Mouse (Mus musculus): ENCODE results near the gene 4930578G10Rik. TPM values are rescaled to one million over a fixed set of nuclear protein-coding genes. Genes with fewer than 3 reads are reported as not detected.

Gene 4930578G10Rik
- polyA plus RNA-seq, 1 experiment, result not detected

- Histone ChIP-seq H3K36me3 (replicated peaks; ENCODE audit: low read length) (no peaks in the 10 kb centered on the region), H3K27me3 (replicated peaks) (peaks cover 8% of the 10 kb centered on the region), H3K4me3 (replicated peaks) (no peak overlapping the region), H3K4me1 (no peaks in the 10 kb centered on the region), H3K9me3 (0 out of 2 replicates have a peak, but pooled peaks cover 4% of the 10 kb centered on the region)
- TF ChIP-seq GATA1 (IDR thresholded peaks at IDR 0.05; ENCODE audit: borderline replicate concordance, low read length) (no peak), FLI1 (IDR thresholded peaks at IDR 0.05; ENCODE audit: low read length) (no peak)
Measured at GRCm38 (mm10) chr4:42895118-42895517, 159.8 kb downstream of the 4930578G10Rik start.

Other genes with a start within 250 kb of the 4930578G10Rik start
- not detected in 2 replicates for gene Fam205a2, start 207.4 kb upstream of the 4930578G10Rik start, polyA plus RNA-seq (2012; ENCODE audit: insufficient read depth, low replicate concordance)
- gene Gm10591, start 123.3 kb upstream of the 4930578G10Rik start, polyA plus RNA-seq (2012; ENCODE audit: insufficient read depth, low replicate concordance), result not detected in 2 replicates
- not detected in 2 replicates for gene Gm2564, start 105.8 kb upstream of the 4930578G10Rik start, polyA plus RNA-seq (2012; ENCODE audit: insufficient read depth, low replicate concordance)
- gene Ccl27b, start 80.3 kb upstream of the 4930578G10Rik start, polyA plus RNA-seq (2012; ENCODE audit: insufficient read depth, low replicate concordance), result not detected in 2 replicates
- gene Il11ra2, start 73.7 kb upstream of the 4930578G10Rik start, polyA plus RNA-seq (2012; ENCODE audit: insufficient read depth, low replicate concordance), result 1.1 TPM in 1 of 2 replicates, not detected in the other
- gene Ccl19, start 21.0 kb downstream of the 4930578G10Rik start, polyA plus RNA-seq (2012; ENCODE audit: insufficient read depth, low replicate concordance), result not detected in 2 replicates
- not detected in 2 replicates for gene Ccl21a, start 38.4 kb downstream of the 4930578G10Rik start, polyA plus RNA-seq (2012; ENCODE audit: insufficient read depth, low replicate concordance)
- 0.07 TPM in 1 of 2 replicates, not detected in the other for gene Fam205a1, start 118.3 kb downstream of the 4930578G10Rik start, polyA plus RNA-seq (2012; ENCODE audit: insufficient read depth, low replicate concordance)
- not detected in 2 replicates for gene Gm12394, start 121.2 kb downstream of the 4930578G10Rik start, polyA plus RNA-seq (2012; ENCODE audit: insufficient read depth, low replicate concordance)
- gene Fam205c, start 138.7 kb downstream of the 4930578G10Rik start, polyA plus RNA-seq (2012; ENCODE audit: insufficient read depth, low replicate concordance), result not detected in 2 replicates
- not detected in 2 replicates for gene Phf24, start 181.1 kb downstream of the 4930578G10Rik start, polyA plus RNA-seq (2012; ENCODE audit: insufficient read depth, low replicate concordance)
- 0.77 TPM in 1 of 2 replicates, not detected in the other for gene Dnajb5, start 214.3 kb downstream of the 4930578G10Rik start, polyA plus RNA-seq (2012; ENCODE audit: insufficient read depth, low replicate concordance)
- not detected in 2 replicates for gene 1700022I11Rik, start 234.1 kb downstream of the 4930578G10Rik start, polyA plus RNA-seq (2012; ENCODE audit: insufficient read depth, low replicate concordance)